Mouse (Mus musculus) intestine, embryonic 16.5 days (tissue): ENCODE measurements around the gene Atp8a2. TPM values are rescaled to one million over a fixed set of nuclear protein-coding genes. Genes with fewer than 3 reads are reported as not detected.
"Not testable (repeated sequence)": the region's sequence is repeated elsewhere in the genome, so short reads cannot be mapped to it uniquely, and the experiment has no call there.

Experiments used
- ATAC-seq: fragments of 200-750 bp; cut with Nextera tagmentation; 2 replicates; pipeline ENCODE4 v1.8.0; 2017; ENCODE audit warnings: moderate TSS enrichment, moderate library complexity
- H3K27ac ChIP-seq: fragments of 300-500 bp; sonication (generic); 2 replicates; pipeline ENCODE4 v1.5.1; 2014; ENCODE audit warnings: mild to moderate bottlenecking, low read length
- H3K27me3 ChIP-seq: fragments of 300-500 bp; sonication (generic); replicated peaks from 2 replicates; pipeline ENCODE4 v1.6.1; 2014; ENCODE audit warnings: low read length, control low read depth, mixed read lengths; ENCODE audit not compliant: control insufficient read depth, insufficient read depth
- H3K36me3 ChIP-seq: fragments of 300-500 bp; sonication (generic); 2 replicates; pipeline ENCODE4 v1.6.1; 2014; ENCODE audit warnings: low read length, control low read depth; ENCODE audit not compliant: control insufficient read depth, insufficient read depth
- H3K4me1 ChIP-seq: fragments of 300-500 bp; sonication (generic); 2 replicates; pipeline ENCODE4 v1.6.1; 2014; ENCODE audit warnings: low read length, control low read depth, mixed read lengths; ENCODE audit not compliant: control insufficient read depth, insufficient read depth
- H3K4me2 ChIP-seq: fragments of 300-500 bp; sonication (generic); 2 replicates; pipeline ENCODE4 v1.6.1; 2014; ENCODE audit warnings: low read depth, low read length, control low read depth
- H3K4me3 ChIP-seq: fragments of 300-500 bp; sonication (generic); 2 replicates; pipeline ENCODE4 v1.5.1; 2014; ENCODE audit warnings: mild to moderate bottlenecking, low read length
- H3K9ac ChIP-seq: fragments of 300-500 bp; sonication (generic); 2 replicates; pipeline ENCODE4 v1.6.1; 2014; ENCODE audit warnings: low read depth, low read length
- H3K9me3 ChIP-seq: fragments of 300-500 bp; sonication (generic); 2 replicates; pipeline ENCODE4 v1.6.1; 2016; ENCODE audit warnings: low read length, control low read depth; ENCODE audit not compliant: control insufficient read depth
- WGBS: fragments of 180-500 bp; shearing (Covaris S2); extraction: QIAGEN DNeasy Blood & Tissue Kit; methylation state at CpG from one replicate; pipeline ENCODE4 v1.1.7; 2014; 5-methylcytosine and 5-hydroxymethylcytosine counted together
- polyA plus RNA-seq: library from polyadenylated mRNA; unstranded; fragments of >200 nt; fragmentation: Nextera tagmentation; extraction: Ambion mirVana; gene quantifications from 2 replicates; pipeline ENCODE4 v1.2.1, GENCODE M21; 2015

The Atp8a2 gene
- polyA plus RNA-seq, 1 experiment from 2014 or later: 6.7 TPM

GRCm38 (mm10) chr14:59730043-59730390 lies 467.0 kb downstream of the Atp8a2 start:
- Histone ChIP-seq H3K4me3 (no peak overlapping the region), H3K27me3 (no peaks in the 10 kb centered on the region), H3K27ac (peak overlapping the region; percentile 63), H3K4me1 (peaks cover 14% of the 10 kb centered on the region), H3K9ac (no peak overlapping the region), H3K36me3 (no peaks in the 10 kb centered on the region), H3K4me2 (no peak overlapping the region), H3K9me3 (no peaks in the 10 kb centered on the region)
- WGBS: 40% methylated on average over 3 of the region's 3 CpGs
- peak; percentile 44; the same call in 1 of the 2 replicates for ATAC-seq

DNA sequence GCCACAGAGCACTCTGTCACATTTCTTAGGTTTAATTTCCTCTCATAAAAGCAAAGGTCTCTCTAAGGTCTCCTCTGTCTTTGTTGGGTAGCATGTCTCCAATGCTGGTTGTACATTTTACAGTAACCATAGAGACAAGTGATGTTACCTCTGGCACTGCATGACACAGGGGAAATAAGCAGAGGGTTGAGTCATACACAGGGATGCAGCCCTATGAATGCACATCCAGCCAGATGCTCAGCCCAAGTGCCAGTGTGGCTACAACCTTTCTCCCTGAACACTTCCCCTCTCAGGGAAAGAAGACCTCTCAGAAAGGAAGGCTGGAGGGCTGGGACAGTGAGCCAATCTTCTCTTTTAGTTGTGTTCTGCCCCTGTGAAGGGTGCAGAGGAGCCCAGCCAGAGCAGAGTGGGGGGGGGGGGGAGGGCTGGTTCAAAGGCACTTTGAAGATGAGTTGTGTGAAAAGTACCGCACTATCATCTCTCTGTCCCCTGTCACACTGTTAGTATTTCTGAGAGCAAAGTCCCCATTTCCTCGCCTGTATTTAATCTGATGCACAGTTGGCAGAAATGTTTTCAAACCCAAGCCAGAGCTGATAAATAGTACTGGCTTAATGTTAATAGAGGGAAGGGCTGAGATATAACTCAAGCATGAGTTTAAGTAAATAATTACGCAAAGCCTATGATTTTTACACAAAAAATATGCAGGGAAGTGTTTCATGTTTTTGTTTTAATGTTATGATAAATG lies 467.5 kb downstream of the Atp8a2 start:
- H3K9ac ChIP-seq: no peak overlapping the region

GRCm38 (mm10) chr14:59727016-59727415 lies 470.0 kb downstream of the Atp8a2 start:
- no peaks in the 10 kb centered on the region for H3K27me3 ChIP-seq
- 80% methylated on average over 4 of the region's 4 CpGs for WGBS

More for the DNA sequence above, 467.5 kb downstream of the Atp8a2 start:
- no peaks in the 10 kb centered on the region for H3K27me3 ChIP-seq
- no peak overlapping the region for H3K4me2 ChIP-seq
- no peaks in the 10 kb centered on the region for H3K9me3 ChIP-seq
- peaks cover 14% of the 10 kb centered on the region for H3K4me1 ChIP-seq
- H3K27ac ChIP-seq: no peak overlapping the region
- H3K4me3 ChIP-seq: no peak overlapping the region
- 37% methylated on average over 3 of the region's 3 CpGs for WGBS
- ATAC-seq: peak; percentile 40
- no peaks in the 10 kb centered on the region for H3K36me3 ChIP-seq

GRCm38 (mm10) chr14:59723163-59723562 lies 473.8 kb downstream of the Atp8a2 start:
- Histone ChIP-seq H3K36me3 (no peaks in the 10 kb centered on the region), H3K27ac (no peak overlapping the region), H3K27me3 (no peaks in the 10 kb centered on the region), H3K4me2 (no peak overlapping the region), H3K4me1 (no peaks in the 10 kb centered on the region), H3K9me3 (no peaks in the 10 kb centered on the region), H3K9ac (no peak overlapping the region), H3K4me3 (no peak overlapping the region)
- 86% methylated on average over 2 of the region's 2 CpGs for WGBS
- no peak for ATAC-seq

More at GRCm38 (mm10) chr14:59727016-59727415, 470.0 kb downstream of the Atp8a2 start:
- no peak overlapping the region for H3K4me2 ChIP-seq
- H3K36me3 ChIP-seq: no peaks in the 10 kb centered on the region
- no peak overlapping the region for H3K9ac ChIP-seq
- H3K27ac ChIP-seq: no peak overlapping the region
- ATAC-seq: no peak
- H3K9me3 ChIP-seq: no peaks in the 10 kb centered on the region
- H3K4me1 ChIP-seq: peaks cover 14% of the 10 kb centered on the region
- H3K4me3 ChIP-seq: no peak overlapping the region

GRCm38 (mm10) chr14:59721957-59722356 lies 475.0 kb downstream of the Atp8a2 start:
- Histone ChIP-seq H3K4me1 (no peaks in the 10 kb centered on the region), H3K27me3 (no peaks in the 10 kb centered on the region), H3K4me3 (no peak overlapping the region), H3K9ac (no peak overlapping the region), H3K27ac (no peak overlapping the region), H3K4me2 (no peak overlapping the region), H3K36me3 (no peaks in the 10 kb centered on the region), H3K9me3 (no peaks in the 10 kb centered on the region)
- no peak for ATAC-seq
- WGBS: 50% methylated on average over 4 of the region's 4 CpGs

DNA sequence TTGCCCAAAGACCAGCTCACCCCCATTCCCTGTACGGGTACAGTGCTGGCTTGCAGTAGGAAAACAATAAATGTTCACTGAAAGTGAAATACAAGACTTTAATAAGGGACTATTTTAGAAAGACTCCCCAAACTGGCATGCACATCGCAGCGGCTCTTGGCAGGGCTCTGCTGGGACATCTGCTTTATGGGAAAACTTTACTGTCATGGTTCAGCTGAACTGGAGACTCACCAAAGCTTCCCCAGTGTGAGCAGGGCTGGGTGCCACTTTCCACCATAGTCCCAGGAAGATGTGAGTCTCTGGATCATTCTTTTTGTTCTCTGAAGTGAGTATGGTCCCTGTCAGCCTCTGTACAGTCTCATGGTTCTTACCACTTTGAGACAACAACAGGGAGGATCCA lies 475.6 kb downstream of the Atp8a2 start:
- no peak overlapping the region for H3K4me3 ChIP-seq
- no peaks in the 10 kb centered on the region for H3K9me3 ChIP-seq
- WGBS: 83% methylated on average over 3 of the region's 3 CpGs
- H3K9ac ChIP-seq: no peak overlapping the region
- no peak for ATAC-seq
- no peaks in the 10 kb centered on the region for H3K27me3 ChIP-seq
- no peak overlapping the region for H3K27ac ChIP-seq
- no peaks in the 10 kb centered on the region for H3K4me1 ChIP-seq
- no peak overlapping the region for H3K4me2 ChIP-seq
- H3K36me3 ChIP-seq: no peaks in the 10 kb centered on the region

DNA sequence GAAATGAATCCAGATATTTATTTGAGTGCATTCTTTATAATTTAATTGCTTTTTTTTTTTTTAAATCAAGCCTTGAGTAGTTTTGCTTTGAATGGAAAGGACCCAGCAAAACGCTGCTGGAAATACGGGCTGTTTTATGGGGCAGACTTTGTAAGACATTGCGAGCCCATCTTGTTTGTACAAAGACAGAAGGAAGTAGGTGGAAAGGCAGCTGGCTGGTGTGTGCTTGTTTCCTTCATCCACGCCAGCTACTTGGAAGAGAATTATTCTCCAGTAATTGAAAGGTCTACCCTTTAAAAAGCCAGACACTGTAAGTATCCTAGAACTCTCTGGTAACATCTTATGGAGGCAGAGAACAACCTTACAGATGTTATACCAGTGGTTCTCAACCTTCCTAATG lies 476.6 kb downstream of the Atp8a2 start:
- Histone ChIP-seq H3K9ac (no peak overlapping the region), H3K27ac (no peak overlapping the region), H3K4me1 (peaks cover under 1% of the 10 kb centered on the region; the same call in 1 of the 2 replicates), H3K4me3 (no peak overlapping the region), H3K4me2 (no peak overlapping the region), H3K27me3 (no peaks in the 10 kb centered on the region), H3K9me3 (no peaks in the 10 kb centered on the region), H3K36me3 (no peaks in the 10 kb centered on the region)
- 76% methylated on average over 4 of the region's 4 CpGs for WGBS
- no peak for ATAC-seq

DNA sequence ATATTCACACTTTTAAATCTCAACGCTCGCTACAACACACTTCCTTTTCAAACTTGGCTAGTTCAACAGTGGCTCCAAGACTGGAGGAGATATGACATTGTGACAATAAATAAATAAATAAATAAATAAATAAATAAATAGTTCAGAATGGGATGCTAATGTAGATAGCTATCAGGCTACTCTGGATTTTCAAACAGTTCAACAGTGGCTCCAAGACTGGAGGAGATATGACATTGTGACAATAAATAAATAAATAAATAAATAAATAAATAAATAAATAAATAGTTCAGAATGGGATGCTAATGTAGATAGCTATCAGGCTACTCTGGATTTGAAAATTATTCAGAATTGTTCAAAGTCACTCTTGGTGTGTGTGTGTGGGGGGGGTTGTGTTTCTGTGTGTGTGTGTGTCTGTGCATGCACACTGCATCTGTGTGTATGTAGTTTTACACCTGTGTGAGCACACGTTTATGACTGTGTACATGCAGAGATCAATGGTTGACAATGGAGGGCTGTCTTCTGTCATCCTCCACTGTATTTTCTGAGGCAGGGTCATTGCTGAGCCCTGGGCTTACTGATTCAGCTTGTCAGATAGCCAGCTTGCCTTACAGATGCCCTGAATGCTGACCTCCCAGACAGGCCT lies 480.4 kb downstream of the Atp8a2 start:
- not testable (repeated sequence) for ATAC-seq

GRCm38 (mm10) chr14:59715695-59716442 lies 481.1 kb downstream of the Atp8a2 start:
- no peak overlapping the region for H3K4me2 ChIP-seq
- no peaks in the 10 kb centered on the region for H3K27me3 ChIP-seq
- H3K36me3 ChIP-seq: no peaks in the 10 kb centered on the region
- H3K9me3 ChIP-seq: no peaks in the 10 kb centered on the region
- ATAC-seq: peak; percentile 87
- H3K4me3 ChIP-seq: no peak overlapping the region
- WGBS: 31% methylated on average over 13 of the region's 13 CpGs
- peaks cover 5% of the 10 kb centered on the region for H3K4me1 ChIP-seq
- H3K27ac ChIP-seq: no peak overlapping the region
- no peak overlapping the region for H3K9ac ChIP-seq

More for the DNA sequence above, 480.4 kb downstream of the Atp8a2 start:
- not testable (repeated sequence) for H3K9ac ChIP-seq, H3K27ac ChIP-seq, H3K4me1 ChIP-seq, H3K36me3 ChIP-seq, H3K27me3 ChIP-seq, H3K4me3 ChIP-seq, H3K9me3 ChIP-seq, H3K4me2 ChIP-seq
- WGBS: 69% methylated on average over 3 of the region's 3 CpGs
